Mouse (Mus musculus) CH12.LX (cell line): Measurements from ENCODE around the gene Bok.

ENCODE experiments used
- BHLHE40 ChIP-seq: IDR thresholded peaks from 2 replicates; pipeline ENCODE4 v1.6.1; 2011; ENCODE audit warnings: mild to moderate bottlenecking, low read depth, low read length, improper control_type of control experiment
- CTCF ChIP-seq, 2 experiments: IDR thresholded peaks in 1 of 2; conservative IDR thresholded peaks in 1 of 2; 2 replicates each; pipeline ENCODE4 v1.5.1; 2011 to 2012; ENCODE audit warnings: low read depth in 2 of 2, low read length in 2 of 2, improper control_type of control experiment in 1 of 2, inconsistent platforms in 1 of 2, mild to moderate bottlenecking in 1 of 2, moderate library complexity in 1 of 2
- GABPA ChIP-seq: IDR thresholded peaks from 2 replicates; pipeline ENCODE4 v1.6.1; 2012; ENCODE audit warnings: low read depth, low read length, improper control_type of control experiment, inconsistent platforms; ENCODE audit not compliant: insufficient replicate concordance
- IRF4 ChIP-seq: IDR thresholded peaks from 2 replicates; pipeline ENCODE4 v1.6.1; 2014; ENCODE audit warnings: low read depth, mild to moderate bottlenecking, inconsistent platforms, low read length, improper control_type of control experiment
- POLR2A ChIP-seq: IDR thresholded peaks from 2 replicates; pipeline ENCODE4 v1.6.1; 2011; ENCODE audit warnings: low read depth, mild to moderate bottlenecking, improper control_type of control experiment, low read length
- POLR2AphosphoS2 ChIP-seq: IDR thresholded peaks from 2 replicates; pipeline ENCODE4 v1.6.1; 2011; ENCODE audit warnings: low read depth, low read length, improper control_type of control experiment
- RCOR1 ChIP-seq: conservative IDR thresholded peaks from 2 replicates; pipeline ENCODE4 v1.6.1; 2012; ENCODE audit warnings: low read depth, mild to moderate bottlenecking, inconsistent platforms, low read length, improper control_type of control experiment
- TCF12 ChIP-seq: IDR thresholded peaks from 2 replicates; pipeline ENCODE4 v1.6.1; 2014; ENCODE audit warnings: low read depth, mild to moderate bottlenecking, inconsistent platforms, low read length, improper control_type of control experiment
- ZMIZ1 ChIP-seq: IDR thresholded peaks from 2 replicates; pipeline ENCODE4 v1.6.1; 2012; ENCODE audit warnings: low read depth, mild to moderate bottlenecking, inconsistent platforms, low read length, improper control_type of control experiment
- ZNF384 ChIP-seq: IDR thresholded peaks from 2 replicates; pipeline ENCODE4 v1.6.1; 2012; ENCODE audit warnings: low read depth, low read length, improper control_type of control experiment, inconsistent platforms

- TF ChIP-seq IRF4 (no peak), CTCF (conservative IDR thresholded peaks at IDR 0.05 in 1 of 2, IDR thresholded peaks at IDR 0.05 in 1 of 2; ENCODE audit: low read depth in 2 of 2, low read length in 2 of 2) (no peak), BHLHE40 (no peak), ZNF384 (no peak), RCOR1 (no peak), GABPA (no peak), POLR2AphosphoS2 (no peak), POLR2A (no peak), TCF12 (no peak), ZMIZ1 (no peak)
Measured at GRCm38 (mm10) chr1:93692773-93693172, 7.3 kb downstream of the Bok start.
